Mouse (Mus musculus): ENCODE measurements around the gene Nkiras1. TPM values are rescaled to one million over a fixed set of nuclear protein-coding genes. Genes with fewer than 3 reads are reported as not detected.
A peak's percentile ranks its signal among the peaks of the same experiment; 100 is the strongest.
"Not testable (repeated sequence)": the region's sequence is repeated elsewhere in the genome, so short reads cannot be mapped to it uniquely, and the experiment has no call there.

The Nkiras1 gene
- polyA plus RNA-seq, 1 experiment from 2014 or later = 15.0 TPM

DNA sequence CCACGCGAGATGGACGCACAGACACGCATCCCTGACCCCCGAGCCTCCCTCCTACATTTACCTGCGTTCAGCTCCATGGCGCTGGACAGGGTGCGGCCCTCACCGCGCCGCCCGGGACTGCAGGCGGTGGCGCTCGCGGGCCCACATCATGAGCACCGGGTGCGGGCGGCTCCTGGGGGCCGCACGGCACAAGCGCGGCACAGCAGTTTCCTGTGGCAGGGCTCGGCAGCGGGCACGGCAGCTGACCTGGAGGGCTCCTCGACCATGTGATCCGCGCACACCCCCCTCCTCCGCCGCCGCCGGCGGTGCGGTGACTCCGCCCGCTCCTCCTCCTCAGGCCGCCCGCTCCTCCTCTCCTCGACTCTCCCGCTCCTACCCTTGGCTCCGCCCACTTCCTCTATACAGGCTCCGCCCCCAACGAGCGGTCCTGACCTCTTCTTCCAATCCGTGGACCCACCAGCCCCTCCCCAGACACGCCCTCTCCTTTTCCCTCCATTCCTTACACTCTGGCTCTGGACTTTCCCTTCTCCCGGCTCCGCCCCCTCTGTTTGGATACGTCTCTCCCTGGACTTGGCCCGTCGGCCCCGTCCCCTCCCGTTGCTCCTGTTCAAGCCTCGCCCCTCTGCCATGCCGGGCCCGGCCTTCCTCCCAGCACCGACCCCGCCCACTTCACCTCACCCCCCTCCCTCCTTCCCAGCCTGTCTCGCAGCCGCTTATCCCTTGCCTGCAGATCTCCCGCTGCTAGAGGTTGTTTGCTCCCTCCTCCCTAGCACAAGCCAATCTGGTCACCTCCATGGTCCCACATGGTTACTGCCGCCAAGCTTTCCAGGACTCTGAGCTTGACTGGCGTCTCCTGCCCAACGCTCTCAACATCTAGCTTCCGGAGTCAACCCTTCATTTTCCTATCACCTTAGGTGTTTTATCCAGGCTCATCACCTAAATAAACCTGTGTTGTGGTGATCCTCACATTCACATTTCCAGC lies 31.9 kb upstream of the Nkiras1 start, which contains the start of gene Nr1d2:
Gene Nr1d2, minus strand, starts transcription at position 378 of the 982 bp plus-strand sequence.
- 0 out of 2 replicates have a peak, but pooled peaks cover 6% of the 10 kb centered on the region for H3K9me3 ChIP-seq
- WGBS = under 1% methylated on average over 66 of the region's 66 CpGs

GRCm38 (mm10) chr14:18240132-18240531 lies 30.8 kb upstream of the Nkiras1 start:
- no peak overlapping the region for H3K4me3 ChIP-seq
- H3K4me1 ChIP-seq (replicated peaks) = peaks cover 9% of the 10 kb centered on the region; the same call in 1 of the 2 replicates
- H3K36me3 ChIP-seq = no peaks in the 10 kb centered on the region
- DNase-seq (ENCODE audit: low spot score) = no peak
- no peaks in the 10 kb centered on the region for H3K27me3 ChIP-seq (ENCODE audit: insufficient read depth, poor library complexity, severe bottlenecking)
- H3K27ac ChIP-seq = no peak overlapping the region
- 67% methylated on average over 7 of the region's 7 CpGs for WGBS
- 0 out of 2 replicates have a peak, but pooled peaks cover 6% of the 10 kb centered on the region for H3K9me3 ChIP-seq

More for the DNA sequence above, 31.9 kb upstream of the Nkiras1 start, which contains the start of gene Nr1d2:
- peaks cover 9% of the 10 kb centered on the region; the same call in 1 of the 2 replicates for H3K4me1 ChIP-seq (replicated peaks)
- no peaks in the 10 kb centered on the region for H3K36me3 ChIP-seq
- peak within 1 kb of the TSS; percentile 78 for H3K4me3 ChIP-seq
- peak; percentile 99 for DNase-seq (ENCODE audit: low spot score)
- H3K27me3 ChIP-seq (ENCODE audit: insufficient read depth, poor library complexity, severe bottlenecking) = no peaks in the 10 kb centered on the region
- H3K27ac ChIP-seq = peak within 1 kb of the TSS; percentile 78

DNA sequence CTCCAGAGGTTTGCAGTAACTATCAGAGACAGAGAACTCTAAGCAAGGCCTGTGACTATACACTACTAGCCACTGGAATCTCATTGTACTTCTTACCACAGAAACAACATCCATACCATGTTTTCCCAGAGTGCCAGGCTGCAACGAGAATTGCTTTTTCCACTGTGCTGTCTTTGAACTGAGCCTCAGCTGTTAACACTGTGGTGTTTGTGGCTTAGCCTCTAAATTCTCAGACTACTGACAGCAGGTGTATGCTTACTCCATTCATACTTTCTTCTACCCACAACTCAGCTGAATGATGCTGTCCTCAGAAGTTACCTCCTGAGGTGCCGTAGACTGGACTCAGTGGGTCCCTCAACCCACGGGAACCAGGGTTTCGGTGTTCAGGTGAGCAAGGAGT lies 29.1 kb upstream of the Nkiras1 start:
- H3K27me3 ChIP-seq (ENCODE audit: insufficient read depth, poor library complexity, severe bottlenecking) = no peaks in the 10 kb centered on the region
- H3K27ac ChIP-seq = no peak overlapping the region
- peaks cover 9% of the 10 kb centered on the region; the same call in 1 of the 2 replicates for H3K4me1 ChIP-seq (replicated peaks)
- H3K36me3 ChIP-seq = no peaks in the 10 kb centered on the region
- H3K9me3 ChIP-seq = 0 out of 2 replicates have a peak, but pooled peaks cover 6% of the 10 kb centered on the region
- H3K4me3 ChIP-seq = no peak overlapping the region
- WGBS = 86% methylated on average over 4 of the region's 4 CpGs
- no peak for DNase-seq (ENCODE audit: low spot score)

GRCm38 (mm10) chr14:18242638-18243130 lies 28.3 kb upstream of the Nkiras1 start:
- Histone ChIP-seq H3K27me3 (ENCODE audit: insufficient read depth, poor library complexity, severe bottlenecking) (no peaks in the 10 kb centered on the region), H3K27ac (no peak overlapping the region), H3K4me1 (replicated peaks) (peaks cover 5% of the 10 kb centered on the region; the same call in 1 of the 2 replicates), H3K36me3 (no peaks in the 10 kb centered on the region), H3K9me3 (0 out of 2 replicates have a peak, but pooled peaks cover 6% of the 10 kb centered on the region), H3K4me3 (no peak overlapping the region)
- DNase-seq (ENCODE audit: low spot score) = no peak
- WGBS = 87% methylated on average over 21 of the region's 21 CpGs

DNA sequence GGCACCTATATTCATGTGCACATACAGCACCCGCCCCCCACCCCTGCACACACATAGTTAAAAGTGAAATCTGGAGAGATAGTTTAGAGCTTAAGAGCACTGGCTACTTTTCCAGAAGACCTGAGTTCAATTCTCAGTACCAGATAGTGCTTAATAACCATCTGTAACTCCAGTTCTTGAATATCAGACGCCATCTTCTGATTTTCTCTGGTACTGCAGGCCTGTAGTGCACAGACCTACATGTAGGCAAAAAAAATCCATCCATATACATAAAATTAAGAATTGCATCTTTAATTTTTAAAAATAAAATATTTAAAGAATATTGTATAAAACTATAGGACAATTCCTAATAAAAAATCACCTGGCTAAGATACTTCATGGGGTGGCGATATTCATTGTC lies 9.7 kb upstream of the Nkiras1 start:
- Histone ChIP-seq H3K4me1 (replicated peaks) (no peaks in the 10 kb centered on the region), H3K9me3 (0 out of 2 replicates have a peak, but pooled peaks cover 11% of the 10 kb centered on the region), H3K4me3 (no peak overlapping the region), H3K27ac (no peak overlapping the region), H3K36me3 (peaks cover 35% of the 10 kb centered on the region), H3K27me3 (ENCODE audit: insufficient read depth, poor library complexity, severe bottlenecking) (no peaks in the 10 kb centered on the region)
- 77% methylated on average over 3 of the region's 3 CpGs for WGBS
- no peak for DNase-seq (ENCODE audit: low spot score)

- Histone ChIP-seq H3K27me3 (ENCODE audit: insufficient read depth, poor library complexity, severe bottlenecking) (no peaks in the 10 kb centered on the region), H3K4me1 (replicated peaks) (no peaks in the 10 kb centered on the region), H3K27ac (no peak overlapping the region), H3K9me3 (0 out of 2 replicates have a peak, but pooled peaks cover 11% of the 10 kb centered on the region), H3K36me3 (peaks cover 57% of the 10 kb centered on the region), H3K4me3 (no peak overlapping the region)
- WGBS = 81% methylated on average over 4 of the region's 4 CpGs
- no peak for DNase-seq (ENCODE audit: low spot score)
Observed at GRCm38 (mm10) chr14:18263427-18263826, 7.5 kb upstream of the Nkiras1 start.

DNA sequence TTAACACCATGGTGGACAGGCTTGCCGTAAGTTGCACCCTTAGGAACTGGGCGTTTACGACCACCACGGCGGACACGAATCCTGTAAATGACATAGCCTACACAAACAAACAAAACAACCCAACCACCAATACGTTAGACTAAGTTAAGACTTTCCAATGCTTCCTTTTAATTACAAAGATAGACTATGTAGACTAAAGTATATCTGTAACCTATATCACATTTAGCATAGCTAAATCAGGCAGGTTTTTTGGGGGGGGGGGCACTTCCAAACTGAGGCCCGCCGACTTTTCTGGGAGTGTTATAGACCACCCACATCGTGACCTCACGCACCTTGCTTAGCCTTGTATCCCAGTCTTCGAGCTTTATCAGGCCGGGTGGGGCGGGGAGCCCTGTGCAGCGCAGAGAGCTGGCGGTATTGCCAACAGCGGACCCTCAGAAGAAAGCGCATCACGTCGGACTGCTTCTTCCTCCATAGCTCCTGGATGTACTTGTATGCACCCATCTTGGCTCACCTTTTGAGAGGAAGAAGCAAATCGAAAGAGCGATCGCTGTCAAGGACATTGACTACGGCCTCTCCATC lies 898 bp upstream of the Nkiras1 start:
- peaks cover 37% of the 10 kb centered on the region for H3K36me3 ChIP-seq
- peaks cover 11% of the 10 kb centered on the region; the same call in 1 of the 2 replicates for H3K4me1 ChIP-seq (replicated peaks)
- H3K4me3 ChIP-seq = peak overlapping the region; percentile 92
- 1% methylated on average over 24 of the region's 24 CpGs for WGBS
- H3K27me3 ChIP-seq (ENCODE audit: insufficient read depth, poor library complexity, severe bottlenecking); H3K9me3 ChIP-seq: not testable (repeated sequence)
- peak; percentile 10 for DNase-seq (ENCODE audit: low spot score)
- peak overlapping the region; percentile 99 for H3K27ac ChIP-seq

GRCm38 (mm10) chr14:18271666-18272065 lies 730 bp downstream of the Nkiras1 start:
- Histone ChIP-seq H3K9me3 (no peaks in the 10 kb centered on the region), H3K4me1 (replicated peaks) (peaks cover 11% of the 10 kb centered on the region; the same call in 1 of the 2 replicates), H3K4me3 (peak overlapping the region; percentile 92), H3K27ac (no peak overlapping the region), H3K36me3 (peaks cover 34% of the 10 kb centered on the region), H3K27me3 (ENCODE audit: insufficient read depth, poor library complexity, severe bottlenecking) (no peaks in the 10 kb centered on the region)
- 11% methylated on average over 7 of the region's 7 CpGs for WGBS
- DNase-seq (ENCODE audit: low spot score) = no peak

DNA sequence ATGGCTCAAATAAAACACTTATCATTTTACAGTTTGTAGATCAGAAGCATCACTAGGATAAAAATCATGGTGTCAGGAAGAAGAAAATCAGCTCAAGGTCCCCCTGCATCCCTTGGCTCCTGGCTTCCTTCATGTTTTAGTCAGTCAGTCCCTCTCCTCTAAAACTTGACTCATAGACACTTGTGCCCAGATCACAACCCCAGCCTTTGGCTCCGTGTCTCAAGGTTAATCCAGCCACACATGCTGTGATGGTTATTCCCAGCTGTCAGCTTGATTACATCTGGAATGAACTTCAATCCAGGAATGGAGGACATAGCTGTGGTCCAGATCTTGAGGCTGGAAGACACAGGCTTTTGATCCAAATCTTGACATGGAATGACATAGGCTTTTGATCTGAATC lies 3.6 kb downstream of the Nkiras1 start:
- Histone ChIP-seq H3K9me3 (0 out of 2 replicates have a peak, but pooled peaks cover 2% of the 10 kb centered on the region), H3K36me3 (peaks cover 34% of the 10 kb centered on the region), H3K4me3 (no peak overlapping the region), H3K27me3 (ENCODE audit: insufficient read depth, poor library complexity, severe bottlenecking) (no peaks in the 10 kb centered on the region), H3K4me1 (replicated peaks) (peaks cover 7% of the 10 kb centered on the region; the same call in 1 of the 2 replicates), H3K27ac (no peak overlapping the region)
- WGBS = 83% methylated on average over 1 of the region's 1 CpGs
- no peak for DNase-seq (ENCODE audit: low spot score)

DNA sequence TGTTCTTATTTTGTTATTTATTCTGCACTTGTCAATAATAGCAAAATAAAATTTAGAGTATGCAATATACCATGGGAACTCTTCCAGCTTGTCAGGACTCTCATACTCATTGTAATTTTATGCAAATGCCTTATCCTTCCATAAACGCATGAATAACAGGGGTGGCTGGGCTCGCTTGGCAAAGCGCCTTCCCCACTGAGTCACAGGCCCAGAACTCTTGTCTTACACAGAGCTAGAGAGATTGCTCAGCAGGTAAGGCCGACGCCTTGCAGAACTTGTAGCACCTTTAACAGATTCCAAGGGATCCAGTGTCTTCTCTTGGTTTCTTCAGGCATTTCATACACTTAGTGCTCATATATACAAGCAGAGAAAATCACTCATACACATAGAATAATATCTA lies 9.4 kb downstream of the Nkiras1 start:
- Histone ChIP-seq H3K27me3 (ENCODE audit: insufficient read depth, poor library complexity, severe bottlenecking) (no peaks in the 10 kb centered on the region), H3K4me3 (no peak overlapping the region), H3K36me3 (peaks cover 76% of the 10 kb centered on the region), H3K4me1 (replicated peaks) (no peaks in the 10 kb centered on the region), H3K9me3 (0 out of 2 replicates have a peak, but pooled peaks cover 2% of the 10 kb centered on the region), H3K27ac (no peak overlapping the region)
- no peak for DNase-seq (ENCODE audit: low spot score)
- 91% methylated on average over 5 of the region's 5 CpGs for whole genome bisulfite sequencing

- H3K36me3 ChIP-seq = peaks cover 45% of the 10 kb centered on the region
- 93% methylated on average over 2 of the region's 2 CpGs for WGBS
- no peaks in the 10 kb centered on the region for H3K4me1 ChIP-seq (replicated peaks)
Observed at GRCm38 (mm10) chr14:18284581-18284980, 13.6 kb downstream of the Nkiras1 start.

GRCm38 (mm10) chr14:18285476-18285875 lies 14.5 kb downstream of the Nkiras1 start:
- 88% methylated on average over 3 of the region's 3 CpGs for WGBS
- no peak overlapping the region for H3K27ac ChIP-seq
- peaks cover 36% of the 10 kb centered on the region for H3K36me3 ChIP-seq
- no peak overlapping the region for H3K4me3 ChIP-seq
- no peak for DNase-seq (ENCODE audit: low spot score)
- no peaks in the 10 kb centered on the region for H3K27me3 ChIP-seq (ENCODE audit: insufficient read depth, poor library complexity, severe bottlenecking)
- H3K4me1 ChIP-seq (replicated peaks) = no peaks in the 10 kb centered on the region
- no peaks in the 10 kb centered on the region for H3K9me3 ChIP-seq

More at GRCm38 (mm10) chr14:18284581-18284980, 13.6 kb downstream of the Nkiras1 start:
- DNase-seq (ENCODE audit: low spot score) = no peak
- no peaks in the 10 kb centered on the region for H3K9me3 ChIP-seq
- H3K27me3 ChIP-seq (ENCODE audit: insufficient read depth, poor library complexity, severe bottlenecking) = no peaks in the 10 kb centered on the region
- no peak overlapping the region for H3K27ac ChIP-seq
- no peak overlapping the region for H3K4me3 ChIP-seq

Measured in hindbrain, embryonic 10.5 days (tissue).